Comparison of ENCODE assay signal across 15 mouse cellular contexts in genomic region chr10:126628057-126628456, GRCm38 (mm10).
DNase-seq lines count a peak whose midpoint lies in the region; ATAC-seq and TF ChIP-seq lines count a peak whose summit lies in the region.
"Had no signal": no experiment of that assay in that cellular context is flagged by ENCODE, and none has a peak within 500 bp of the region (broad histone marks: within the 10 kb centered on the region; RNA-seq: fewer than 3 reads in every experiment).

No protein-coding gene starts in this region.

- no peaks in the 10 kb centered on the region for H3K36me3 ChIP-seq in lung, postnatal 0 days (ENCODE audit: insufficient read depth, low read length)
- H3K36me3 ChIP-seq: hindbrain, embryonic 15.5 days; liver, embryonic 15.5 days had no signal

- ATAC-seq in lung, postnatal 0 days = no peak

- TF ChIP-seq CTCF in lung, postnatal 0 days (IDR thresholded peaks at IDR 0.05) = peak; percentile 46

- 32% methylated on average over 4 of the region's 4 CpGs for WGBS in lung, postnatal 0 days

- DNase-seq in heart, adult 11 months = peak; percentile 49
- DNase-seq in heart, adult 8-10 months (ENCODE audit: low spot score) = no peak
- no peak for DNase-seq in lung, postnatal 0 days (ENCODE audit: low spot score)
- DNase-seq in lung, postnatal 10 days = no peak
- DNase-seq in brain, adult 2 months (ENCODE audit: low read depth, low spot score) = peak; percentile 30
- peak; percentile 29 for DNase-seq in retina, postnatal 1 day
- no peak for DNase-seq in kidney, postnatal 14 days
- DNase-seq: adrenal gland, postnatal 10 days; cerebellum, postnatal 25 days; heart, adult 18-20 months; heart, postnatal 10 days; right cerebral cortex, postnatal 4 days had no signal

- no peak overlapping the region for H3K4me2 ChIP-seq in lung, postnatal 0 days (replicated peaks; ENCODE audit: low read depth, low read length)
- H3K4me2 ChIP-seq: hindbrain, embryonic 15.5 days; liver, embryonic 15.5 days had no signal

- H3K4me3 ChIP-seq in lung, postnatal 0 days (ENCODE audit: low read depth, low read length) = no peak overlapping the region
- H3K4me3 ChIP-seq: hindbrain, embryonic 15.5 days; liver, embryonic 15.5 days had no signal

- no peaks in the 10 kb centered on the region for H3K4me1 ChIP-seq in lung, postnatal 0 days (ENCODE audit: insufficient read depth, low read depth, low read length)
- H3K4me1 ChIP-seq: hindbrain, embryonic 15.5 days; liver, embryonic 15.5 days had no signal

- H3K27me3 ChIP-seq in lung, postnatal 0 days (replicated peaks; ENCODE audit: insufficient read depth, low read length) = no peaks in the 10 kb centered on the region
- H3K27me3 ChIP-seq: CH12.LX; hindbrain, embryonic 15.5 days; liver, embryonic 15.5 days had no signal

- TF ChIP-seq EP300 in lung, postnatal 0 days (IDR thresholded peaks at IDR 0.05) = no peak

- H3K9me3 ChIP-seq in lung, postnatal 0 days (ENCODE audit: low read length) = no peaks in the 10 kb centered on the region
- H3K9me3 ChIP-seq: hindbrain, embryonic 15.5 days; liver, embryonic 15.5 days had no signal

- H3K27ac ChIP-seq in lung, postnatal 0 days (ENCODE audit: low read length) = no peak overlapping the region
- H3K27ac ChIP-seq: hindbrain, embryonic 15.5 days; liver, embryonic 15.5 days had no signal

- H3K9ac ChIP-seq in lung, postnatal 0 days (replicated peaks; ENCODE audit: low read depth) = no peak overlapping the region
- H3K9ac ChIP-seq: hindbrain, embryonic 15.5 days; liver, embryonic 15.5 days had no signal

Comparison
In these comparisons a context has a peak if more than half of its experiments do, and no peak if none do; other contexts are left out.
1. DNase-seq: peak in heart, adult 11 months (single experiment), brain, adult 2 months (single experiment) and retina, postnatal 1 day (single experiment); none in heart, adult 8-10 months (single experiment), lung, postnatal 0 days (single experiment), lung, postnatal 10 days (single experiment) and kidney, postnatal 14 days (single experiment).